21 mouse cellular contexts compared by ENCODE assay signal in the genomic region with DNA sequence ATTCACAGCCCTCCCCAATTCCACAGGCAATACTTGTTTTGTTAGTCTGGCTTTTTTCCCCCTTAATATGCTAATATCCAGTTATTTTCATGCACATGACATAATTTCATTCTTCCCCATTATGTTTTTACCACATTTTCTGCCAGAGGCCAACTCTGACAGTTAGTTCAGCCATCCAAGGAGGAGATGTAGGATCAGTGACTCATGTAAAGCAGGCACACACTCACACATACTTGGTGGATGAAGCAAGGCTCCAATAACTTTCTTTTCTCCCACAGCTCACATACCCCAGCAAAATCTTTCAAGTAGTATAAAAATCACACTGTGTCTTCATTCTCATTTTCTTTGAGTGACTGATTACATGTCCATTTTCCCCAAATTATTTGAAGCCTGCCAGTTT. TPM values are rescaled to one million over a fixed set of nuclear protein-coding genes. Genes with fewer than 3 reads are reported as not detected.
DNase-seq lines count a peak whose midpoint lies in the region; TF ChIP-seq lines count a peak whose summit lies in the region.
"Had no signal": no experiment of that assay in that cellular context is flagged by ENCODE, and none has a peak within 500 bp of the region (broad histone marks: within the 10 kb centered on the region; RNA-seq: fewer than 3 reads in every experiment).

No protein-coding gene starts in this region.

- 0 out of 2 replicates have a peak, but pooled peaks cover 5% of the 10 kb centered on the region for H3K4me1 ChIP-seq in embryonic fibroblast, embryonic 13.5 days (ENCODE audit: control insufficient read depth, insufficient read depth, low read length)
- H3K4me1 ChIP-seq: embryonic facial prominence, embryonic 10.5 days; embryonic facial prominence, embryonic 12.5 days; forebrain, embryonic 10.5 days; forebrain, embryonic 12.5 days had no signal

- no peak for TF ChIP-seq CTCF in embryonic fibroblast, embryonic 13.5 days (IDR thresholded peaks at IDR 0.05; ENCODE audit: borderline replicate concordance, insufficient read depth, low read length)

- peak overlapping the region; percentile 75 for H3K27ac ChIP-seq in embryonic fibroblast, embryonic 13.5 days (ENCODE audit: insufficient read depth, low read length)
- H3K27ac ChIP-seq: embryonic facial prominence, embryonic 10.5 days; embryonic facial prominence, embryonic 12.5 days; forebrain, embryonic 10.5 days; forebrain, embryonic 12.5 days had no signal

- DNase-seq in 3T3-L1 (ENCODE audit: low read depth, low spot score), result peak; percentile 14
- peak; percentile 61 for DNase-seq in NIH3T3 (ENCODE audit: low read depth)
- DNase-seq in left cerebral cortex, postnatal 14 days (ENCODE audit: low spot score in 2 of 2), result no peak
- no peak for DNase-seq in thymus, postnatal 36 days
- no peak for DNase-seq in thymus, postnatal 4 days
- DNase-seq: adrenal gland, adult 8-10 months; adrenal gland, postnatal 14 days; adrenal gland, postnatal 36 days; cerebellum, adult 11-12 months; cerebellum, adult 2 months; cerebellum, adult 9-10 months; cerebellum, postnatal 10 days; cerebellum, postnatal 25 days had no signal

- intact Hi-C loops in left cerebral cortex, postnatal 14 days (cut with DNase I), result no loop called here

- H3K4me3 ChIP-seq in embryonic fibroblast, embryonic 13.5 days (ENCODE audit: insufficient read depth, low read length), result no peak overlapping the region
- H3K4me3 ChIP-seq: embryonic facial prominence, embryonic 10.5 days; embryonic facial prominence, embryonic 12.5 days; erythroblast, embryonic 14.5 days; forebrain, embryonic 10.5 days; forebrain, embryonic 12.5 days had no signal

- TF ChIP-seq POLR2A in embryonic fibroblast, embryonic 13.5 days (IDR thresholded peaks at IDR 0.05; ENCODE audit: low read depth, low read length), result no peak

RNA-seq across cellular contexts. Expression of a gene that starts 28.5 kb away (rescaled TPM):
- polyA plus RNA-seq in embryonic fibroblast, embryonic 13.5 days (2011; ENCODE audit: insufficient read length, low read depth, missing spikeins), result 1.5 and 2.8 TPM in 2 replicates
- under 1 TPM; 0.62 to 0.74 TPM for total RNA-seq in left cerebral cortex, postnatal 14 days (2021)
- total RNA-seq: MEL had no signal
- polyA plus RNA-seq: activated CD4-positive, CD25-positive, alpha-beta regulatory T cell, adult 4 months; erythroblast, embryonic 14.5 days had no signal

Comparison
In these comparisons a context has a peak if more than half of its experiments do, and no peak if none do; other contexts are left out.
1. DNase-seq: peak in 3T3-L1 (single experiment) and NIH3T3 (single experiment); none in left cerebral cortex, postnatal 14 days (0 of 2), thymus, postnatal 36 days (0 of 2) and thymus, postnatal 4 days (single experiment).